Mouse (Mus musculus): ENCODE data around the gene Mboat7.

Gene Mboat7

GRCm38 (mm10) chr7:3643843-3644242 is 49.5 kb downstream of the Mboat7 start:
- DNase-seq (ENCODE audit: low read depth, low spot score), result peak; percentile 7

- DNase-seq (ENCODE audit: low read depth, low spot score), result no peak
These were observed 49.9 kb downstream of the Mboat7 start for GRCm38 (mm10) chr7:3643412-3643811.

GRCm38 (mm10) chr7:3630478-3630815 is 62.9 kb downstream of the Mboat7 start:
- no peak for DNase-seq (ENCODE audit: low read depth, low spot score)

DNA sequence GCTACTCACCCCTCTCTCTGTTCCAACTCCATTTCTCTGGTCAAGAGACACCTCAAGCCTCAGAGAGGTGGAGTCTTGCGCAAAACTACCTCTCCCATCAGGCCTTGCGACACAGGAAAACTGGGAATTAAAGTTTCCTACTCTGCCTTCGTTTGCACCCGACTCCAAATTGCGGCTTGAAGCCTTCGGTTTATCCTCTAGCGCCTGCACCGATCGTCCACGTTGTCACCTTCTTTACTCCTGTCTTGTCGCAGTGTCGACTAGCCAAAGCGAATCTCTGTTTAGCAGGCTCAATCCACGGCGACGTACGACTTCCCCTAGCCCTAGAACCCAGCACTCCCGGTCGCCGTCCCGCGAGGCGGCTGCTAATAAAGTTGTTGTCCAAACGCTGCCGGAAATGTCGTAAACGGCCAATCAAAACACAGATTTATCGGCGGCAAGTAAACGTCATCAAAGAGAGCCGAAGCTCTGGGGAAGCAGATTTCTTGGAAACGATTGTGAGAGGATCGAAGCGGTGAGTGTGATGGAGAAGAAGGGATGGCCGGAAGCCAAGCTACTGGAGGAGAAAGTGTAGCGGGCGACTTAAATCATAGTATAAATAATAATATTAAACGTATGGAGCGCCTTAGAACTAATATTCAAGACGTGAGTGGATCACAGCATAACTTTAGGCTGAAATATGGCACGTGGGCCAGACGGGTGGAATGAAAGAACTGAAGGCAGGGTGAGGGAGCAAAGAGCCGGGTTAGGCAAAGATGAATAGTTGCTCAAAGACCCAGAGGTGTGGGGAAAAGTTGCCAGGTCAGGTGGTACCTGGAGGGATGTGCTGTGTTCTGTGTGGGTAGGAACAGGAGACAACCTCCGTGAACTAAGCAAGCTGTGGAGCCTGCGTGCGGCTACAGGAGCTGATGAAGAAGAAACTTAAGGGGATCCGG is 63.5 kb downstream of the Mboat7 start, which contains the start of the genes Tfpt and Prpf31:
TSS of gene Tfpt (minus strand) at position 387 of the 935 bp plus-strand sequence.
TSS of gene Prpf31 (plus strand) at position 443 of the 935 bp plus-strand sequence.
- peak; percentile 94 for DNase-seq (ENCODE audit: low read depth, low spot score)

DNA sequence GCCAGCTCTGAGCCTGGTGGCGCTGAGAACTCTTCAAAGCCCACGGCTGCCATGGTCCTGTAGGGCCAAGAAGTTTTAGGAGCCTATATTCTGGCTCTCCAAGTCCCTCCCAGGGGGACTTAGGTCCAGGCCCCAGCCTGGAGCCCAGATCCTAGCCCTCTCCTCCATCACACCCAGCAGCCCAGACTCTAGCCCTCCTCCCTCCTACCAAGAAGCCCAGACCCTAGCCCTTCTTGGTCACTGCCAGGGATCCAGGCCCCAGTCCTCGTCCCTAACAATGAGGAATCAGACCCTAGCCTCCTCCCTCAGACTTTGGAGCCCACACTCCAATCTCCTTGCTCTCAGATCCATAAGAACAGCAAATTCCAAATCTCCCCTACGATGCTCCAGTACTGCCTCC is 64.3 kb downstream of the Mboat7 start:
- no peak for DNase-seq (ENCODE audit: low read depth, low spot score)

Data from CD4-positive, CD25-positive, alpha-beta regulatory T cell, adult 2 months (primary cell).